Comparison of ENCODE assay signal across 8 mouse cellular contexts in the genomic region with DNA sequence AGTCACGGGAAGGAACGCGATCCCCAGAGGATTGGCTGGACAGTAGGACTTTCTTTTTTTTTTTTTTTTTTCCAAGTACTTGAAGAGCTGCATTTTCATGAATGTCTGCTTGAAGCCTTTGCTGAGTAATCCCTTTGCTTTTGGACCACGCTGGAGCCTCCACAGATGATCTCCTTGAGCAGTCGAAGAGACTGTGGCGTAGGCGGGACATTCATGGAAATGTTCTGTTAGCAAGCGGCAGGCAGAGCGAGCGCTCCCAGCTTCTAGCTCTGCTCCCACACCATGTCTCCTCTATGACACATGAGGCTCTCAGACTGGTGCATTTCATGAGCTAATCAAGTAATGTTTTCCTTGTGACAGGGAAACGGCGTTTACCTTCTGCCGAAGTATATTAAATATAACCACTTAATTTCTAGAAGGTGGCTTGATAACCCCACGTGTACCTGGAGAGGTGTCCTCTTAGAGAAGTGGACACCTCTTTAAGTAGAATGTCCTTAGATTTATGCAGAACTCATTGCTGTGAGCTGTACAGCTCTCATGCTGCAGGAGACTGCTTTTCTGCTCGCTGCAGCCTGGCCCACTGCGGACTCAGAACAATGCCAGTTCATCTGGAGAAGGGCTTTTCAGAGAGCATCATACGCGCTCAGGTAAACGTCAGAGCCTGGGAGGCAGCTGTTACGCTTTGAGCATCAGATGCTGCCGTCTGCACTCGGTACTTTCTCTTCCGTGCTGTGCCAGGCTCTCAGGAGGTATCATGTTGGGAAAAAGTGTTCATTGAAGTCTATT.
DNase-seq lines count a peak whose midpoint lies in the region; TF ChIP-seq lines count a peak whose summit lies in the region.
"Had no signal": no experiment of that assay in that cellular context is flagged by ENCODE, and none has a peak within 500 bp of the region (broad histone marks: within the 10 kb centered on the region; RNA-seq: fewer than 3 reads in every experiment).

No protein-coding gene starts in this region.

- H3K4me2 ChIP-seq in myocyte (ENCODE audit: low read depth) = peak overlapping the region; percentile 45

- H3K27ac ChIP-seq in layer of hippocampus, adult 2 months = peak overlapping the region; percentile 82

- no peak for TF ChIP-seq CTCF in layer of hippocampus, adult 2 months (conservative IDR thresholded peaks at IDR 0.05)

- no peak for TF ChIP-seq POLR2A in myocyte (IDR thresholded peaks at IDR 0.05; ENCODE audit: insufficient read length, low read depth)

- H3K36me3 ChIP-seq in myocyte (ENCODE audit: control insufficient read depth, insufficient read depth) = no peaks in the 10 kb centered on the region

- no peaks in the 10 kb centered on the region for H3K79me2 ChIP-seq in myocyte (ENCODE audit: control insufficient read depth, insufficient read depth)

- no peaks in the 10 kb centered on the region for H3K27me3 ChIP-seq in myocyte (ENCODE audit: control insufficient read depth, insufficient read depth, insufficient read length)

- DNase-seq in kidney, postnatal 10 days = peak; percentile 47
- DNase-seq in kidney, postnatal 36 days = no peak
- peak; percentile 66 to 74 for DNase-seq in frontal cortex, postnatal 10 days (ENCODE audit: low spot score in 2 of 2)
- DNase-seq in layer of hippocampus, adult 2 months (ENCODE audit: low spot score in 2 of 2) = peak; percentile 64 to 87
- DNase-seq in thymus, postnatal 10 days (ENCODE audit: low spot score in 2 of 2) = no peak
- no peak for DNase-seq in cerebellum, postnatal 36 days
- DNase-seq: thymus, postnatal 36 days had no signal

- no peak overlapping the region for H3ac ChIP-seq in myocyte (ENCODE audit: control insufficient read depth, insufficient read length)

- H3K4me3 ChIP-seq in layer of hippocampus, adult 2 months = peak overlapping the region; percentile 37
- H3K4me3 ChIP-seq in myocyte = no peak overlapping the region

TF ChIP-seq in myocyte, 11 proteins besides CTCF, POLR2A, EP300 and RAD21:
- TF ChIP-seq TCF12 (IDR thresholded peaks at IDR 0.05; ENCODE audit: insufficient read depth, poor library complexity, severe bottlenecking) (no peak), TCF3 (IDR thresholded peaks at IDR 0.05; ENCODE audit: insufficient read length, low read depth) (no peak), MYOD1 (IDR thresholded peaks at IDR 0.05; ENCODE audit: control insufficient read depth in 1 of 3, insufficient read length in 2 of 3, low read depth in 2 of 3) (no peak), CEBPB (IDR thresholded peaks at IDR 0.05; ENCODE audit: insufficient read depth, poor library complexity, severe bottlenecking) (no peak), E2F4 (IDR thresholded peaks at IDR 0.05; ENCODE audit: insufficient read depth) (no peak), POLR2AphosphoS2 (IDR thresholded peaks at IDR 0.05; ENCODE audit: insufficient read length, low read depth) (no peak), USF1 (IDR thresholded peaks at IDR 0.05; ENCODE audit: low read depth) (no peak), SRF (IDR thresholded peaks at IDR 0.05; ENCODE audit: control insufficient read depth, insufficient read length, low read depth) (no peak), MAX (IDR thresholded peaks at IDR 0.05; ENCODE audit: low read depth) (no peak), MYOG (IDR thresholded peaks at IDR 0.05; ENCODE audit: control insufficient read depth in 1 of 3, insufficient read depth in 1 of 3, insufficient read length in 2 of 3, low read depth in 2 of 3) (no peak), REST (IDR thresholded peaks at IDR 0.05; ENCODE audit: insufficient read depth, insufficient read length) (no peak)

Comparison
In these comparisons a context has a peak if more than half of its experiments do, and no peak if none do; other contexts are left out.
1. DNase-seq: peak in kidney, postnatal 10 days (single experiment), frontal cortex, postnatal 10 days (2 of 2) and layer of hippocampus, adult 2 months (2 of 2); none in kidney, postnatal 36 days (0 of 2), thymus, postnatal 10 days (0 of 2) and cerebellum, postnatal 36 days (0 of 2).